Mouse (Mus musculus) spleen, postnatal 36 days (tissue): ENCODE results near the gene Mapk1ip1l.

Experiments
- DNase-seq, 2 experiments: peaks; one replicate each; pipeline ENCODE4 v3.0.0; 2022; ENCODE audit warnings: low spot score in 2 of 2, mixed read lengths in 1 of 2

The Mapk1ip1l gene

DNA sequence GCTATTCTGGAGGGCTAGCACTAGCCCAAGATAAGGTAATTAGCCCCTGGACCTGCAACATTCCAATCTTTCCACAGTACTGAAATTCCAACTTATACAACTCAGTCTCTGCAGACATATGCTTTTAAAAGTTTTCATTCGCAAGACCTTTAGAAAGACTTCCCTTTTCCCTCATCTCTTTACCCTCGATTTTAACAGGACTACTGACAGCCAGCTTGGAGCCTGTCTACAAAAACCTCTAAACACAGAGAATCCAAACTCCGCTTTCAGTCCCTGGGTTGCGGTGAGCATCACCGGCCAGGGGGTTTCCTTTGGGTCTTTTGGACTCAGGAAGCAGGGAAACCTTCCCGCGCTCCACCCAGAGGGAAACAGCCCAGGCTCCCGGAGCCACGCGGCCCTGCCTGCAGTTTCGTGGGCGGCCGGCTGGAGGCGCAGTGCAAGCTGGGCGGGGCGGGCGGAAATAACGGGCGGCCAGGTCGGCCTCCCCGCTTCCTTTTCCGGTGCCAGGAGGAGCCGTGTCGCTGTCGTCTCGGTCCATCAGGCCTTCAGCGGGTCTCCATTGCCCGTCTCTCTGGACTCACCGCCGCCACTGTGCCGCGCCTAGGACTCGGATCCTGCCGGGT lies at the start of gene Mapk1ip1l:
TSS of gene Mapk1ip1l (plus strand) at position 482 of the 623 bp plus-strand sequence.
- DNase-seq = peak; percentile 85

DNA sequence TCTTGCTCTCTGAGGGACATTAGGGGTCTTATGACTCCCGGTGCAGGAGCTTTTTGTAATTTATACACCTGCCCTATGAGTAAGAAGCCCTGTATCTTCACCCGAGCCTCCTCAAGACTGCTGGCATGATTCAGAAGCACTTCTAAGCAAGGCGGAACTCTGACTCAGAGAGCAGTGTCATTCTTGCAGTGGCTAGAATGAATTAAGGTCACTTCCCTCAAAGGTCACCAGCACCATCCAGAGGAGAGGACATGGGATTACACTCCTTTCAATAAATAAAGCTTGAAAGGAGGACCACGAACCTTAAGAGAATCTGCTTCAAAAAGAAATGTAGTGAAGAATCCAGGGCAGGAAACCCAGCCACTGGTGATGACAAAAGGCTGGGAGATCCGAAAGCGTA lies 48.2 kb upstream of the Mapk1ip1l start:
- no peak for DNase-seq

DNA sequence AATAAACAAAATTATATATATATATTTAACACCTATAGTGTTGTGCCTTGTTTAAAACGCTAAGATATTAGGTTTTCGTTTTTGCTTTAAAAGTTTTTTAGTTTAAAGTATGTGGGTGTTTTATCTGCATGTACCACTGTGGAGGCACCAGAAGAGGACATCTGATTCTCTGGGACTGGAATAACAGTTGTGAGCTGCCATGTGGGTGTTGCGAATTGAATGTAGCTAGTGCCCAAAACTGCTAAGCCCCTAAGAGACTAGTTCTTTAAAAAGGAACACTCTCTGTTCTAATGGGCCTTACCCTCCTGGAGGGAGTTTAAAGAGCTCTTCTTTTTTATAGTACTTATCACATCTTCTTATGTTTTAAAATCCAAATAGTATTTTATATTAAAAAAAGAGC lies 33.2 kb upstream of the Mapk1ip1l start:
- DNase-seq = no peak

DNA sequence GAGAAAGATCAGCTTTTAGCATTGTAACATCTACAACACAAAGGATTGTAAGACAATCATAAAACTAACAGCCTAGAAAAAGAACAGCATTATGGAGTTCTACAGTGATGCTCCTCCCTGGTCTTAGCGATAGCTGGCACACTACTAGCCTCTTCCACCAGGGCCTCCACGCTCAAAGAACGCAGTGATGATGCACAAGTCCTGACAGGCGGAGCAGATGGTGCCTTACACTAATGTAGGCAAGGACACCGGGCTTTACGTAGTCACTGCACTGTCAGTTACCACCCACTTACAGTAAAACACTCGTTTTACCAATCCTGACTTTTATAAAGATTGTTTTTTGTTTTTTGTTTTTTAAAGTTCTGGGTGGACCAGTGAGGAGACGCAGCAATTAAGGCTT lies 32.2 kb upstream of the Mapk1ip1l start:
- DNase-seq = no peak

DNA sequence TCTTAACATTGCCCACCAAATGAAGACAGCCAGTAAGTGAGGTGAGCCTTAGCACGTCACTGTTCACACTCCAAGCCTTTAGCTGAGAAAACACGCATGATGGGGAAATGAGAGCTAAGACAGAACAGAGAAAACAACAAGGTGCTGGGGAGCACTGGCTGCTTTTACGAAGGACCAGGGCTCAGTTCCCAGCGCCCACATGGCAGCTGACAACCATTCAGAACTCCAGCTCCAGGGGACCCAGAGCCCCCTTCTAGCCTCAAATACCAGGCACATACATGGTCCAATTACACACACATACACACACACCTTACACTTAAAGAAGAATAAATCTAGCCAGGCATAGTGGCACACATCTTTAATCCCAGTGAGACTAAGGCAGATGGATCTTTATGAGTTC lies 29.0 kb upstream of the Mapk1ip1l start:
- DNase-seq = no peak

DNA sequence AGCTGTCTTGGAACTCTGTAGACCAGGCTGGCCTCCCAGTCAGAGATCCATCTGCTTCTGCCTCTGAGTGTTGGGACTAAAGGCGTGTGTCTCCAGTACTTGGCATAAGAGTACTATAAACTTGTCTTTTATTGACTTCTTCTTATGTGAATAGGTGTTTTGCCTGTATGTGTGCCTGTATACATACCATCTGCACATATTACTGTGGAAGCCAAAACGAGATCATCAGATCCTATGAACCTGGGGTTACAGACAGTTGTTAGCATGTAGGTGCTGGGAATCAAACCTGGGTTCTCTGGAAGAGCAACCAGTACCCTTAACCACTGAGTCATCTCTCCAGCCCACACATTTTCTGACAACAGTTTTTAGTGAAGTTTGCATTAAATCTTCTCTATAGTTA lies 28.4 kb upstream of the Mapk1ip1l start:
- no peak for DNase-seq

DNA sequence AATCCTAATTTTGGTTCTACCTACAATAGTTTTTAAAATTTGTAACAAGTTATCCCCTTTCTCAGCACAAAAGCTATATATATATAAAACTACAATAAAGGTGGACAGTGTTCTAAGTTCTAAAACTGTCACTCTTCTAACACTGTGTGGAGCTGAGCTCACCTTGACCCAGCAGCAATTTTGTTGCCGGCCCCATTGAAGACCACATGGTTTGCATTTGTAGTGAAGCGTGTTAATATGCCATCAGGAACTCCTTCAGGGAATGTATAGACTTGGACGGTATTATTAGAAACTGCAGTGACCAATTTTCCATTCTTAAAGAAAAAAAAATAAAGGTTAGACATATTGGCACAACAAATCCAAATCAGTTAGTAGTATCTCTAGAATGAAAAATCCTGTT lies 24.3 kb upstream of the Mapk1ip1l start:
- DNase-seq = no peak

DNA sequence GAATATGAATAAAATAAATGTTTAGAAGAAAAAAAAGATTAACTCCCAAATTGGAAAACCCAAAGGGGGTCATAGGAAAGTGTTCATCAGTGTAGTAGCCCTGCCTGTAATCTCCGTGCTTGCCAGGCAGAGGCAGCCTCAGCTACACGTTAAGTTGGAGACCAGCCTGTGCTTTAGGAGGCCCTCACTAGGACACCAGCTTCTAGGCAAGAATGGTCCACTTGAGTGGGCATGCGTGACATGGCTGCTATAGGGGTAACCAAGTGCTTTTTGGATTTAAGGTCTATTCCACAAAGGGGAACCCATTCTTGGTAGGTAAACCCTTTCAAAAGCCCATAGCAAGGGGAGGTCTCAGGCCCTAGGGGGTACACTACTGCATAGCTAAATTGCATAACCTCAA lies 22.6 kb upstream of the Mapk1ip1l start:
- peak in 1 of 2 experiments; percentile 14 for DNase-seq

DNA sequence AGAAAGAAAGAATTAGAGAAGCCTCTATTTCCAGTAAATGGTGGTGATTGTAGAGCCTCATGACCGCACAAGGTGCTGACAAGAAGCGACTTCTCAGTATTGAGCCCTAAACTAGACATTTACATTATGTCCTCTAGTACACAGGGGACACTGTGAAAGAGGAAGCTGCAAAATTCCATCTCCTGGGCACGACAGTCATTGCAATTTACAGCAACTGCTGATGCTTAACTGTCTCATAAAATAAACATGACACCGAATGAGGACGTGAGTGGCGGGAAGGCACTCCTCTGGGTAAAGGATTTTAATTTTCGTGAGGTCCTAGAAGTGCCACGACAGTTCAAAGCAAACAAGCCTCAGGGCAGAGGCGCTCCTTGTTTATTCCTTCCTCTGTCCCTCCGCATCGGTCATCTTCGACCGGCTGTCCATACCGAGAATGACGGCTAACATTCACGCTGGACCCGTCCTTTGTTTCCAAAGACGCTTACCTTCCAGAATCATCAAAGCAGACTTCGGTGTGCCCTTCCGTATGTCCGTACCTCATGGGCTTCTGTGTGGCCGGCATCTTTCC lies 21.9 kb upstream of the Mapk1ip1l start:
- peak; percentile 20 to 34 for DNase-seq

DNA sequence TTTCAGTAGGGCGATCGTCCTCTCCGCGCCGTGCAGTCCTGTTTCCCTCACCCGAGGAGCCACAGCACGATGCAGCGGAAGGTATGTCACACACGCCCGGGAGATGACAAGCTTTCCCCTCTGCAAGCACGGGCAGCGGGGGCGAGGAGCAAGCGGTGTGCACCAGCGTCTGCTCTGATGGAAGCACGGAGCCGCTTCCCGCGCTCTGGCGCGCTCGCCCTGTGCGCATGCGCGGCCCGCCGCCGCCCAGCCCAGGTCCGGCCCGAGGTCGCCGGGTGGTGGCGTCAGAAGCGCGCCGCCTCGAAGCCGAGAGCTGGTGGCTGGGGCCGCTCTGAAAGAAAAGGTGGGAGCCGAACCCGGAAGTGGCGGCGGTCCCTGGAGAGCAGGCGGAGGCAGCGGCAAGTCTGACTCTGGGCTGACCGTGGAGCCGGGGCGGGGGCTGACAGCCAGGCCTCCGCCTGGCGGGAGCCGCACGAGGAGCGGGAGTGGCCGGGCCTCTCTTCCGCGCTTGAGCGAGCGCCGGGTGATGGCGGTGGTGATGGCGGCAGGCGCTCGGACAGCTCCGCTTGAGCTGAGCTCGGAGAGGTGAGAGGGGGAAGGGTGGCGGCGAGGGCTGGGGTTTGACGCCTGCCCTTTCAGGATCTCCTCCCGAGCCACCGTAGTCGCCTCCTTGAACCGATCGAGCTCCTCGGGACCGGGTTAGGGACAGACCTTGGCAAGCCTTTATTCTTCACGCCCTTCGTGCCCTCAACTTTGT lies 21.3 kb upstream of the Mapk1ip1l start, which contains the start of the genes Wdhd1 and Socs4:
TSS of gene Wdhd1 (minus strand) at position 221 of the 757 bp plus-strand sequence.
TSS of gene Socs4 (plus strand) at position 295 of the 757 bp plus-strand sequence.
- peak; percentile 95 to 96 for DNase-seq

DNA sequence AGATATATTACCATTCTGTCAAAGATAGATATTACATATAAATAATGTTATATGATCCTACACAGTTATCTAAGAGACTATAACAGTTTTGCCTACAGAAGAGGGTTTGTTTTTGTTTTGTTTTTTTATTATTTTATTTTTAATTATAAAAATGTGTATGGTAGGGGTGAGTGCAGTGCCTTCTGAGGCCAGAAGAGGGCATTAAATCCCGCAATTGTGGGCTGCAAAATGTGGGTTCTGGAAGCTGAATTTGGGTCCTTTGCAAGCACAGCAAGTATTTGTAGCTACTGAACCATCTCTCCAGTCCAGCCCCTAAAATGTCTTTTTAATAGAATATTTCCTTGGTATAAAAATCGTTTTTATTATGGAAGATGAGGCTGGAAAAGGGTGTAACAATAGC lies 19.0 kb upstream of the Mapk1ip1l start:
- no peak for DNase-seq

DNA sequence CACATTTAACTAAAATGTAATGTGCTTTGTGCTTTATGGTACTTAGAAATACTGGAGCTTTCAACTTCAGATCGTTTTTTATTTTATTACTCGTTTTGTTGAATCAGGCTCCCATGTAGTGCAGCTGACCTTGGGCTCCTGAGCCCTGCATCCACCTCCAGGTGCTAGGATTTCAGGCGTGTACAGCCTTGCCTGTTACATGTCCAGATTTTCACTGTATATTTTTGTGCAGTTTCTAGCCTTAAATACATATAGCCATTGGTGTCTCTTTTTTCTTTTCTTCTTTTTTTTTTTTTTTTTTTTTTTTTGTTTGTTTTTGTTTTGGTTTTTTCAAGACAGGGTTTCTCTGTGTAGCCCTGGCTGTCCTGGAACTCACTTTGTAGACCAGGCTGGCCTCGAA lies 16.5 kb upstream of the Mapk1ip1l start:
- no peak for DNase-seq

DNA sequence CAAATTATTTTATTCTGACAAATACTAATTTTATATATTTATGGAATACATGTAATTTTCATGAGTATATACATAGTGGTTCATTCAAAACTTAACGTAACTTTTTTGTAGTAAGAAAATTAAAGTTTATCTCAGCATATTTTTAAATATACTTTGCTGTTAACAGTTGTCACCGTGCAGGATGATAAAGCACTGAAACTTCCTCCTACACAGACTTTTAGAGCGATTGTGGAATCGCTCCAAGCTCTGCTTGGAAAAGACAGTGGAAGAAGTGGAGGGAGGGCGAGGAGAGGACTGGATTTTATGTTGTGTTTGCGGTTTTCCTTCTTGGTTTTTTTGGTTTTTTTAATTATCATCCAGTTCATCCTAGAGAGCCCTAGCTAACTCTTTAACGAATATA lies 14.5 kb upstream of the Mapk1ip1l start:
- no peak for DNase-seq

DNA sequence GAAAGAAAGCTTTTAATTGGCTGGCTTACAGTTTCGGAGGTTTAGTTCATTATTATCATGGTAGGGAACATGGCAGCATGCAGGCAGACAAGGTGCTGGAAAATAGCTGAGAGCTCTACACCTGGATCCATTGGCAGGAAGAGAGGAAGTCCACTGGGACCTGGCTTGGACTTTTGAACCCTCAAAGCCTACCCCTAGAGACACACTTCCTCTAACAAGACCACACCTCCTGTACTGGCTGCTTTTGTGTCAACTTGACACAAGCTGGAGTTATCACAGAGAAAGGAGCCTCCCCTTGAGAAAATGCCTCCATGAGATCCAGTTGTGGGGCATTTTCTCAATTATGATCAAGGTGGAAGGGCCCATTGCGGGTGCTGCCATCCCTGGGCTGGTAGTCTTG lies 12.8 kb upstream of the Mapk1ip1l start:
- no peak for DNase-seq

DNA sequence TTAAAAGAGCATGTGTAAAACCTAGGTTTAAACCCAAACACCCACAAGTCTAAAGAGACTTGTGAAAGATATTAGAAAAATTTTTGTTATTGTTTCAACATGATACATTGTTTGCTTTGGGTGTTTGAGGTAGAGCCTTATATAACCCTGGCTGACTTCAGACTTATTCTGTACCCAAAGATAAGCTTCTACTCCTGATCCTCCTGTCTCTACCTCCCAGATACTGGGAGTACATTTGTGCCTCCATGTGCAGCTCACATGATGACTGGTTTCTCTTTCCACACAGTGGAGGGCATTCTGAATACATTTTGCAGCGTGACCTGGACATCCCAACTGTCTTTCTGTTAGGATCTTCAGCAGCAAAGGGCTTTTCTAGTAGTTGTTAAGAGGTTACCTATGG lies 11.9 kb upstream of the Mapk1ip1l start:
- DNase-seq = no peak

DNA sequence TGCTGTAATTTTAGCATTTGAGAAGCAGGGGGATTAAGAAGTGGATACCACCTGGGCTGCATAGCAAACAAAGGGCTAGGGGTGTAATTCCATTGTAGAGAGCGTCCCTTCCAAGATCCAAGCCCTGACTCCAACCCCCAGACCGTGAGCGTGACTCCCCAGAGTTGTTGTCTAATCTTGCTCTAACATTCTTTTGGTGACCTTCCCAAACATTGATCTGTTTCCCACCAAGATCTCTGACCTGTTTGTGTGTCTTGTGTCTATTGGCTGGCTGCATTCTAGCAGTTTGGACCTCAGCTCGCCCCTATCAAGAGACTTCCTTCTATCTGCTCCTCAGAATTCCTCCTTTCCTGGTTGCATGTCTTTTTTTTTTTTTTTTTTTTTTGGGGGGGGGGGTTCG lies 11.0 kb upstream of the Mapk1ip1l start:
- DNase-seq = no peak

DNA sequence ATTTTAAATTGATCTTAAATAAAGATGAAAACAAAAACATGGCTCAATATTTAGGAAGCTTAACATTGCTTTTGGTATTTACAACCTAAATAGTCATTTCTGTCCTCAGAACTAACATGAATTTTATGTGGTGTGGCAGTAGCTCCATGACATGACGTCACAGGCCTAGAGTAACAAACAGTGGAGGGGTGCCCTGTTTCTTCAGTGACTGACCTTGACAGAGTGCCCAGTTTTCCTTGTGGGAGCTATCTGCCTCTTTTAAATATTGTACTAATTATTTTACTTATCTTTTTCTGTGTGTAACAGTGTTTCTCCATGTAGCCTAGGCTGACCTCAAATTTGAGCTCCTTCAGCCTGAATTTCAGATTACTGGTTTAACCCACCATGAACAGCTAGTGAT lies 6.3 kb upstream of the Mapk1ip1l start:
- no peak for DNase-seq

DNA sequence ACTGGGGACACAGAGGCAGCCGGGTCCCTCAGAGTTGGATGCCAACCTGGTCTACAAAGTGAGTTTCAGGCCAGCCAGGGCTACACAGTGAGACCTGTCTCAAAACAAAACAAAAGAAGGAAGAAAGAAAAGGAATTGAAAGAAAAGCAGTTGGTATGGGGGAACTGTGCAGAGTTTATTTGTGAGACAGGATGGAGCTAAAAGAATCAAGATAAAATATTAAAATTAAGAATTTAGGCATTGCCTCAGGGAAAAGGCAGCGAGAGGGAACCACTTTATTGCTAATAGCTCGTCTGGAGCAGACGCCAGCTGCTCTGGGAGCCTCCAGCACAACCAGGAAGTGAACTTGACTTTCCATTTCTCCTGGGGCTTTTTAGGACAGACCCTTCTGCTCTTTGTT lies 3.9 kb upstream of the Mapk1ip1l start:
- no peak for DNase-seq

DNA sequence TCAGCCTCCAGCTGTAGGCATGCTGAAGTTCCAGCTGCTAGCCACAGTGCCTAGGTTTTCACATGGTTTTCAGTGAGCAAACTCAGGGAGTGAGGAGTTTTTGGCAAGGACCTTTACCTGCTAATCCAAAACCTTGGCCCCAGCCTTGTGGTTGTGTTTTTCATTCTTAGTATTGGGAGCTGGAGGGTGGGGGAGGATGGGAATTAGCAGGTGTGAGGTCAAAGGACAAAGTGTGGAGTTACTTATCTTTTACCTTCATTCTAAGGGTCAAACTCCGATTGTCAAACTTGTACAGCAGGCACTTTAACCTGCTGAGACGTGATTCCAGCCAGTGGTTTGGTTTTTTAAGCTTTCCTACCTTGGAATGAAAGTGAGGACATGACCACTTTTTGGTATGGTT lies 1.8 kb upstream of the Mapk1ip1l start:
- no peak for DNase-seq

DNA sequence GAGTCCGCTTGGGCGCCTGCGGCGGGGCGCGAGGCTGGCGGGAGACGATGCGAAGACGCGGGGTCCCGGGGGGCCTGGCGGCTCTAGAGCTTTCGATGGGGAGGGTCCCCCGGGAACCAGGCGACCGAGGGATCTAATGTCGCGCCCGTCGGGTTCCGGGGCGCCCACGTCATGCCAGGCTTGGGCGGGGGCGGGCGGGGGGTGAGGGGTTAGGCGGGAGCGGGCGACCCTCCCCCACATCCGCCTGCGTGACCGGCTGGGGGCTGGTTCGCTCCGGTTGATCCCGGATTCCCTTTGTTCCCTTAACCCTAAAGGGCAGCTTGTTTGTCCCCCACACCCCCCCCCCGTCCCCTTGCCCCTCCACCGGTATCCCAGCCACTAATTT lies 334 bp downstream of the Mapk1ip1l start:
- no peak for DNase-seq

DNA sequence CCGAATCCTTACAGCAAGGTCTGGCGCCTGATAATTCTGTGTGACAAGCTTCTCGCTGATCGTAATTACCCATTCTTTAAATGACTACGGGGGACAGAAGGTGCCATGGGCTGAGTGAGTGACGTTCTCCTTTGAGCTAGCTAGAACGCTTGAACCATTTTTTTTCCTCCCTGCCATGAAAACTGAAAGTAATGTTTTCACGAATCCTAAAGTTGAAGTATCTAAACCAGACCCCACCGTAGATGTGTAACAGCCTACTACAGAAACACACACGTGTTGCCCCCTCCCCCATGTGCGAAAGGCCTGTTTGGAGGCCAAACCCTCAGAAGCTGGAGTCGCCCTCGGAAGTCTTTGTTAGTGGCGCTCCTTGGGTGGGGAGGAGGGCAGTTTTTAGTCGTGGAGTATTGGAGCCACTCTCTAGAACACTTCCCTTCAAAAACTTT lies 774 bp downstream of the Mapk1ip1l start:
- peak in 1 of 2 experiments; percentile 25 for DNase-seq

DNA sequence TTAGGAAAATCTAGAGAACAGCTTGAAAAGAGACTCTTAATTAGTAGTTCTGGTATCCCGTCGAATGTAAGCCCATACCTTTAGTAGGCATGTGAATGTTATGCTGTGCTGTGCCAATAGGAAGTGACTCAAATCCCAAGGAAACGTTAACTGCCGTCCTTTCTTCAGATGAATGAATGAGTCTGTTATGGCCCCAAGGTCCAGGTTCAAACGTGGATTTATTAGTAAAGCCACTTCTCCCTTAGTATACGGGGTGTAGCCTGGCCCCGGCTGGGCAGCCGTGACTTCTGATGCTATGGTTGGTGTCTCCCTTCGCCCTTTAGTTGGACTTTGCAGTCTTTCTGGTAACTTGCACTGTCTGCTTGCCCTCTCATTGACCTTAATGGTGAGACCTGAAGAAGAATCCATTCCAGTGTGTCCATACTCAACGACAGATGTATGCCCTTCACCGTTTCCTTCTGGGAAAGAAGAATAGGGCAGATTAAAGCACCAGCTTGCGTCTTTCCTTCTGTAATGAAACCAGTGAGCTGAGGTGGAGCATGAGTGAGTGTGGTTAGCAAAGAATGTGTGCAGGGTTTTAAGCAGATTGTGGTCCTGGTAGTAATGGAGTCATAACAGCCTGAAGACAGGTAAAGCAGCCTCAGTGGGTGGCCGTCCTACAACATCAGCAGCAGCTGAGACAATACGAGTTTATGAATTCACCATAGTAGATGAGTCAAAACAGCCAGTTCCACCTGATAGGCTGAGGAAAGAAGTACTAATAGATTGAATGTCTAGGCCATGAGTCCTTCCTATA lies 5.0 kb downstream of the Mapk1ip1l start:
- DNase-seq = no peak
